Mouse (Mus musculus): Measurements from ENCODE around the gene Rgl2.

- TF ChIP-seq CHD2 (IDR thresholded peaks at IDR 0.05; ENCODE audit: low read depth, low read length) (no peak), ZC3H11A (IDR thresholded peaks at IDR 0.05; ENCODE audit: borderline replicate concordance, low read depth, low read length) (no peak), ZNF384 (IDR thresholded peaks at IDR 0.05; ENCODE audit: low read depth, low read length) (no peak)
Measured at GRCm38 (mm10) chr17:33978631-33979031, 49.3 kb downstream of the Rgl2 start.
